ENCODE assay signal across 9 mouse cellular contexts in the genomic region with DNA sequence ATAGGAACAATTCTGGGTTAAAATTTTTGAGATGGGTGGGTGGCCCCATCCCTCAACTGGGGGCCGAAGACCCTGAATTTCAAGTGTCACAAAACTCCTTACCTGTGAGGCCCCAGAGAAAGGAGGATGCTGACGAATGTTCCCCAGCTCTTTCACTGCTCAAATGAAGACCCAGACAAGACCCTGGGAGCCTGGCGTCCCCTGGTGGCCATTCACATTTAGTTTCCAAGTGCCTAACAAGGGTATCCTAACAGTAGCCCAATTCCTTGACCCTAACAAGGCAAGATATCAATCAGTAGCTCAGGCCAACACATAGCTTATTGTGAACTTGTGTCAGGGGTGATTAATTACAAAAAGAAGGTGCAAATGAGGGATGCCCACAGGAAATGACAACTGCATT.
DNase-seq lines count a peak whose midpoint lies in the region; ATAC-seq lines count a peak whose summit lies in the region.
"Had no signal": no experiment of that assay in that cellular context is flagged by ENCODE, and none has a peak within 500 bp of the region (broad histone marks: within the 10 kb centered on the region; RNA-seq: fewer than 3 reads in every experiment).

No protein-coding gene starts in this region.

- H3K9me3 ChIP-seq in heart, embryonic 11.5 days (replicated peaks; ENCODE audit: control insufficient read depth, low read length) = no peaks in the 10 kb centered on the region
- H3K9me3 ChIP-seq: midbrain, embryonic 12.5 days had no signal

- no peak overlapping the region for H3K9ac ChIP-seq in heart, embryonic 11.5 days (ENCODE audit: low read depth, low read length)
- H3K9ac ChIP-seq: midbrain, embryonic 12.5 days had no signal

- H3K4me3 ChIP-seq in heart, embryonic 11.5 days (ENCODE audit: low read depth, low read length) = no peak overlapping the region
- H3K4me3 ChIP-seq: midbrain, embryonic 12.5 days had no signal

- peak; percentile 30 to 70 for DNase-seq in heart, adult 18-20 months
- peak; percentile 12 for DNase-seq in thymus, postnatal 14 days
- no peak for DNase-seq in thymus, postnatal 0 days (ENCODE audit: low spot score)
- DNase-seq in cerebellum, postnatal 14 days = peak; percentile 77 to 84
- peak; percentile 56 to 65 for DNase-seq in heart, postnatal 14 days
- DNase-seq in mesoderm, embryonic 11.5 days (ENCODE audit: low read depth, low spot score) = peak; percentile 59

- no peaks in the 10 kb centered on the region for H3K27me3 ChIP-seq in heart, embryonic 11.5 days (ENCODE audit: control insufficient read depth, insufficient read depth, low read length)
- H3K27me3 ChIP-seq: midbrain, embryonic 12.5 days had no signal

- H3K4me1 ChIP-seq in heart, embryonic 11.5 days (ENCODE audit: control insufficient read depth, insufficient read depth, low read length) = no peaks in the 10 kb centered on the region

- intact Hi-C loops in heart, postnatal 14 days (cut with DNase I) = loop anchor here (1.0 to 5.0 kb wide), 2 partner anchors 325 to 759 kb away; no protein-coding TSS in a partner anchor

- WGBS in heart, embryonic 11.5 days (ENCODE audit: insufficient replicate concordance) = 32% methylated on average over 3 of the region's 3 CpGs

- H3K27ac ChIP-seq in heart, embryonic 11.5 days (ENCODE audit: low read depth, low read length) = no peak overlapping the region
- H3K27ac ChIP-seq: midbrain, embryonic 12.5 days had no signal

- H3K36me3 ChIP-seq in heart, embryonic 11.5 days (ENCODE audit: control insufficient read depth, insufficient read depth, low read length) = no peaks in the 10 kb centered on the region
- H3K36me3 ChIP-seq: midbrain, embryonic 12.5 days had no signal

- no peak overlapping the region for H3K4me2 ChIP-seq in heart, embryonic 11.5 days
- H3K4me2 ChIP-seq: midbrain, embryonic 12.5 days had no signal

- ATAC-seq in heart, embryonic 11.5 days (replicated peaks; ENCODE audit: insufficient number of reproducible peaks, low FRiP score, low TSS enrichment) = no peak
- no peak for ATAC-seq in megakaryocyte-erythroid progenitor cell, adult 5-6 weeks (replicated peaks; ENCODE audit: low FRiP score, low TSS enrichment, poor library complexity, severe bottlenecking)
